Mouse (Mus musculus): ENCODE measurements at regions not wholly inside any gene's neighbourhood (a gene's known extent, or its start where the extent isn't known, plus 50 kb on each side); places are given as distances from the start of the nearest gene placed in this dataset.

DNA sequence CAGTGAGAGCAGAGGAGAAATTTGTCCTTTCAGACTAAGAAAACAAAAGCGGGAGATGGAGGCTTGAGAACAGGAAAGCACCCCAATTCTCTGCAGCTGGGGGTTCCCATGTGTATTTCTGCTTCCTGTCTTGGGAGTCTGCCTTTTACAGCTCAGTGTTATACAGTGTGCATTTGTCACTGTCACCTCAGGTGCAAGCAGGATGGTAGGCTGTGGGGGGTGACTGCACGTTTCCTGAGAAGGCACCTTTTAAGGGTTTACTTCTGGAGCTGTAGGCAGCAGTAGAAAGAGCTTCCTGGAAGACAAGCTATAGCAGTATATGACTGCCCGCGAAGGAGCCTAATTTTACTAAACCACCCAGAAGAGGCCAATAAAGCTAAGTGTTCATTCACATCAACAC lies 180.5 kb downstream of the Kcnrg start:
- H3K4me1 ChIP-seq (ENCODE audit: control insufficient read depth in 2 of 2, insufficient read depth in 2 of 2, low read length in 2 of 2, poor library complexity in 1 of 2), result no peaks in the 10 kb centered on the region; a peak in 1 of 4 replicates
- in situ Hi-C loops (cut with MboI; ENCODE audit: low sequenced_read_pairs in 2 of 2, unreplicated experiment in 2 of 2), result no loop called here
- H3K9ac ChIP-seq (ENCODE audit: insufficient read depth, low read depth, low read length, poor library complexity, severe bottlenecking), result no peak overlapping the region
- H3K27ac ChIP-seq (ENCODE audit: insufficient read depth, low read depth, low read length, poor library complexity, severe bottlenecking), result no peak overlapping the region
- TF ChIP-seq CHD2 (IDR thresholded peaks at IDR 0.05; ENCODE audit: low read depth, low read length) (no peak), HCFC1 (IDR thresholded peaks at IDR 0.05; ENCODE audit: borderline replicate concordance, insufficient read depth, low read length) (no peak)
- no peaks in the 10 kb centered on the region for H3K9me3 ChIP-seq (ENCODE audit: control insufficient read depth, insufficient read depth, low read depth, low read length)
- no peak for DNase-seq (ENCODE audit: low read depth, low spot score)
- H3K36me3 ChIP-seq (ENCODE audit: control insufficient read depth, insufficient read depth, low read length, poor library complexity, severe bottlenecking), result no peaks in the 10 kb centered on the region
- H3K4me3 ChIP-seq (ENCODE audit: insufficient read depth in 1 of 2, low read depth in 1 of 2, low read length in 2 of 2, poor library complexity in 1 of 2, severe bottlenecking in 1 of 2), result no peak overlapping the region

DNA sequence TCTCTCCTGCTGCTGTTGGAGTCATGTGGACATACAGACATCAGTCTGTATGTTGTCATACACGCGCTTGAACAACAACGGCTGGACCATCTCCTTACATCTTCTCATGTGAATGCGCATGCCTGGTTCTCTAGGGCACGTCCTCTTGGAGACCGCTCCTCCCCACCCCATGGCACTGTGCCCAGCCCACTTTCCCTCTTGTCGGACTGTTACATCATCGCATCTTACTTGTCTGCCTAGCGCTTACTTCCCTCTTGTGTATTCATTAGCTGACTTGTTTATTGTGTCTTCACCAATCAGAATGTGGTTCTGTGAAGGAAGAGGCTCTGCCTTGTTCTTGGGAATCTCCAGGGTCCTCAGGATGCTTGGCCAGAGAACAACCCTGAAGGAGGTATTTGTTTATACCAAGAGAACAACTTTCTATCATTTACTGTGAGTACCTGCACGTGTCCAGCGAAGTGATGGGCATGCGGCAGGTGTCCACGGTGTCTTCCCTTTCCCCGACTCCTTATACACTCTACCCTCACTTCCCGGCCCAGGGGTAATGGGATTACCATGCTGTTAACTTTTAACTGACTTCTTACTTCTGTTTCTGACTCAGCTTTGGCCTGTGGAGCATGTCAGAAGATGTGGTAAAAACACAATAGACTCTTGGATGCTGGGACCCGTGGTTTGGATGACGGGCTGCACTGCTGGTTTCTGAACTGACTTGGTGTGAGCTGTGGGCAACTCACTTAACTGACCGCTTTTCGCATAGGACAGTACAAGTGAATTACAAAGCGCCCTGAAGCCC lies 181.9 kb downstream of the Kcnrg start:
- no peaks in the 10 kb centered on the region for H3K36me3 ChIP-seq (ENCODE audit: control insufficient read depth, insufficient read depth, low read length, poor library complexity, severe bottlenecking)
- no peaks in the 10 kb centered on the region for H3K9me3 ChIP-seq (ENCODE audit: control insufficient read depth, insufficient read depth, low read depth, low read length)
- no peak overlapping the region for H3K4me3 ChIP-seq (ENCODE audit: insufficient read depth in 1 of 2, low read depth in 1 of 2, low read length in 2 of 2, poor library complexity in 1 of 2, severe bottlenecking in 1 of 2)
- TF ChIP-seq ZNF384 (IDR thresholded peaks at IDR 0.05; ENCODE audit: low read depth, low read length) (no peak), ZC3H11A (IDR thresholded peaks at IDR 0.05; ENCODE audit: borderline replicate concordance, low read depth, low read length) (no peak), MAFK (IDR thresholded peaks at IDR 0.05; ENCODE audit: insufficient read depth, low read depth, low read length) (no peak), CHD2 (IDR thresholded peaks at IDR 0.05; ENCODE audit: low read depth, low read length) (no peak), HCFC1 (IDR thresholded peaks at IDR 0.05; ENCODE audit: borderline replicate concordance, insufficient read depth, low read length) (no peak)
- no peaks in the 10 kb centered on the region; a peak in 1 of 4 replicates for H3K4me1 ChIP-seq (ENCODE audit: control insufficient read depth in 2 of 2, insufficient read depth in 2 of 2, low read length in 2 of 2, poor library complexity in 1 of 2)
- no peak overlapping the region for H3K9ac ChIP-seq (ENCODE audit: insufficient read depth, low read depth, low read length, poor library complexity, severe bottlenecking)
- DNase-seq (ENCODE audit: low read depth, low spot score), result no peak
- in situ Hi-C loops (cut with MboI; ENCODE audit: low sequenced_read_pairs in 2 of 2, unreplicated experiment in 2 of 2), result no loop called here
- no peak overlapping the region for H3K27ac ChIP-seq (ENCODE audit: insufficient read depth, low read depth, low read length, poor library complexity, severe bottlenecking)

DNA sequence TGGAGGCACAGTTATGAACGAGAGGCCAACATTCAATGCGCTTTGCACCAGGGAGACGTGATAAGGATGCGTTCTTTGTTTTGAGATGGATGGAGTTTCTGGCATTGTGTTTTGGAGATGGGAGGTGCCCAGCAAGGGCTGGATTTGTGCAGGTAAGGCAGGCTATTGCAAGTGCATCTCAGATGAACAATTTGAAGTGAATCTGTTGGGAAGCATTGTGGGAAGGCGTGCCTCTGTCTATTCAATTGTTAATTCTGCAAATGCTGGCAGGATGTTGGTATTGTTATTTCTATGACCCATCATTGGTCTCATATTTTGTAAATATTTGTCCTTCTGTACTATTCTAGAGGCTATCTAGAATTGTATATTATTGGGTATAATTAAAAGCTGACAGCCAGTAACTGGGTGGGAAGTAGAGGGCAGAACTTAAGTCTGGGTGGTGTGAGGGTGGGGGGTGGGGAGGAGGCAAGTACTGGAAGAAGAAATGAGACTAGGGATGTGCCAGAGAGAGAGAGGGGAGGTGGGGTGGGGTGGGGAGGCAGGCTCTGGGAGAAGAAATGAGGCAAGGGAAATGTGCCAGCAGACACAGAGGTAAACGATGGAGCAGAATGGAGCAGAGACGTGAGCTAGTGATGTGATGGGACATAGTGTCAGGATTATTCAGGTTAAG lies 188.9 kb downstream of the Kcnrg start:
- no peaks in the 10 kb centered on the region for H3K9me3 ChIP-seq (ENCODE audit: control insufficient read depth, insufficient read depth, low read depth, low read length)
- in situ Hi-C loops (cut with MboI; ENCODE audit: low sequenced_read_pairs in 2 of 2, unreplicated experiment in 2 of 2), result no loop called here
- H3K27ac ChIP-seq (ENCODE audit: insufficient read depth, low read depth, low read length, poor library complexity, severe bottlenecking), result 0 out of 2 replicates have a peak overlapping the region, but pooled peaks have one; percentile 25

DNA sequence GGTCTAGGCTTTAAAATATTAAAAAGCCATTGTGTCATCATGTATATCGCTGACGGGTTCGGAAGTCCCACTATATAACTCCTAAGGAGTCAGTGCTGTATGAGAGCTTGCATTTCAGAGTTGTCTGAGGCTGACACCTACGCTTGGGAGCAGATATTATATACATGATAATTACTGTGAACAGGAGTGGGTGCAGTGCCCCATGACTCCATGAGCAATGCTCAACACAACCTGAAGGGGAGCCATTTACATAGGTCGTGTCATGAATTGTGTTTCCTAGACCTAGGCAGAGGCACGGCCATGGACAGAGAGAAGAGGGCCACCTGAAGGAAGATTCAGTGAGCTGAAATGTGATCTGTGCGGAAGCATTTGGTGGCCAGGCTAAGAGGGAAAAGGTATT lies 189.4 kb downstream of the Kcnrg start:
- no peak overlapping the region for H3K9ac ChIP-seq (ENCODE audit: insufficient read depth, low read depth, low read length, poor library complexity, severe bottlenecking)
- no peak for TF ChIP-seq ZC3H11A (IDR thresholded peaks at IDR 0.05; ENCODE audit: borderline replicate concordance, low read depth, low read length)
- TF ChIP-seq ZNF384 (IDR thresholded peaks at IDR 0.05; ENCODE audit: low read depth, low read length), result no peak
- no peak for TF ChIP-seq HCFC1 (IDR thresholded peaks at IDR 0.05; ENCODE audit: borderline replicate concordance, insufficient read depth, low read length)
- no peak for TF ChIP-seq MAFK (IDR thresholded peaks at IDR 0.05; ENCODE audit: insufficient read depth, low read depth, low read length)
- no peak for TF ChIP-seq CHD2 (IDR thresholded peaks at IDR 0.05; ENCODE audit: low read depth, low read length)
- no peak for DNase-seq (ENCODE audit: low read depth, low spot score)
- peaks cover 2 to 6% of the 10 kb centered on the region in 2 experiments; a peak in 2 of 4 replicates for H3K4me1 ChIP-seq (ENCODE audit: control insufficient read depth in 2 of 2, insufficient read depth in 2 of 2, low read length in 2 of 2, poor library complexity in 1 of 2)
- in situ Hi-C loops (cut with MboI; ENCODE audit: low sequenced_read_pairs in 2 of 2, unreplicated experiment in 2 of 2), result no loop called here
- H3K27ac ChIP-seq (ENCODE audit: insufficient read depth, low read depth, low read length, poor library complexity, severe bottlenecking), result no peak overlapping the region
- H3K36me3 ChIP-seq (ENCODE audit: control insufficient read depth, insufficient read depth, low read length, poor library complexity, severe bottlenecking), result no peaks in the 10 kb centered on the region
- H3K9me3 ChIP-seq (ENCODE audit: control insufficient read depth, insufficient read depth, low read depth, low read length), result no peaks in the 10 kb centered on the region
- no peak overlapping the region for H3K4me3 ChIP-seq (ENCODE audit: insufficient read depth in 1 of 2, low read depth in 1 of 2, low read length in 2 of 2, poor library complexity in 1 of 2, severe bottlenecking in 1 of 2)

More for the DNA sequence above, 188.9 kb downstream of the Kcnrg start:
- Histone ChIP-seq H3K4me3 (ENCODE audit: insufficient read depth in 1 of 2, low read depth in 1 of 2, low read length in 2 of 2, poor library complexity in 1 of 2, severe bottlenecking in 1 of 2) (no peak overlapping the region), H3K36me3 (ENCODE audit: control insufficient read depth, insufficient read depth, low read length, poor library complexity, severe bottlenecking) (no peaks in the 10 kb centered on the region), H3K4me1 (ENCODE audit: control insufficient read depth in 2 of 2, insufficient read depth in 2 of 2, low read length in 2 of 2, poor library complexity in 1 of 2) (peaks cover 2 to 6% of the 10 kb centered on the region in 2 experiments; a peak in 2 of 4 replicates), H3K9ac (ENCODE audit: insufficient read depth, low read depth, low read length, poor library complexity, severe bottlenecking) (no peak overlapping the region)
- DNase-seq (ENCODE audit: low read depth, low spot score), result no peak
- no peak for TF ChIP-seq ZC3H11A (IDR thresholded peaks at IDR 0.05; ENCODE audit: borderline replicate concordance, low read depth, low read length)
- no peak for TF ChIP-seq MAFK (IDR thresholded peaks at IDR 0.05; ENCODE audit: insufficient read depth, low read depth, low read length)
- no peak for TF ChIP-seq CHD2 (IDR thresholded peaks at IDR 0.05; ENCODE audit: low read depth, low read length)
- TF ChIP-seq ZNF384 (IDR thresholded peaks at IDR 0.05; ENCODE audit: low read depth, low read length), result no peak
- no peak for TF ChIP-seq HCFC1 (IDR thresholded peaks at IDR 0.05; ENCODE audit: borderline replicate concordance, insufficient read depth, low read length)

Data from ES-E14 (cell line).